Mouse (Mus musculus) forebrain, embryonic 14.5 days (tissue): ENCODE measurements around the gene Hbp1. TPM values are rescaled to one million over a fixed set of nuclear protein-coding genes. Genes with fewer than 3 reads are reported as not detected.
A peak's percentile ranks its signal among the peaks of the same experiment; 100 is the strongest.

Experiments used
- ATAC-seq: fragments of 200-750 bp; cut with Nextera tagmentation; 2 replicates; pipeline ENCODE4 v1.8.0; 2017; ENCODE audit warnings: mild to moderate bottlenecking, moderate library complexity
- DNase-seq: peaks from one replicate; pipeline ENCODE4 v3.0.0-alpha.2; 2015; ENCODE audit warnings: low spot score
- H3K27ac ChIP-seq: fragments of 300-500 bp; sonication (generic); 2 replicates; pipeline ENCODE4 v1.5.1; 2014; ENCODE audit warnings: low read depth, mild to moderate bottlenecking, control low read depth, low read length, moderate library complexity
- H3K27me3 ChIP-seq: fragments of 300-500 bp; sonication (generic); replicated peaks from 2 replicates; pipeline ENCODE4 v1.6.1; 2014; ENCODE audit warnings: low read length, control low read depth, mixed read lengths; ENCODE audit not compliant: control insufficient read depth, insufficient read depth
- H3K36me3 ChIP-seq: fragments of 300-500 bp; sonication (generic); 2 replicates; pipeline ENCODE4 v1.6.1; 2014; ENCODE audit warnings: low read length, control low read depth; ENCODE audit not compliant: control insufficient read depth, insufficient read depth
- H3K4me1 ChIP-seq: fragments of 300-500 bp; sonication (generic); 2 replicates; pipeline ENCODE4 v1.6.1; 2014; ENCODE audit warnings: antibody characterized with exemption, low read length, control low read depth; ENCODE audit not compliant: control insufficient read depth, insufficient read depth
- H3K4me2 ChIP-seq: fragments of 300-500 bp; sonication (generic); 2 replicates; pipeline ENCODE4 v1.6.1; 2014; ENCODE audit warnings: mild to moderate bottlenecking, control low read depth, low read length
- H3K4me3 ChIP-seq: fragments of 300-500 bp; sonication (generic); 2 replicates; pipeline ENCODE4 v1.5.1; 2014; ENCODE audit warnings: low read depth, low read length, control low read depth
- H3K9ac ChIP-seq: fragments of 300-500 bp; sonication (generic); 2 replicates; pipeline ENCODE4 v1.6.1; 2014; ENCODE audit warnings: mild to moderate bottlenecking, low read length, control low read depth, moderate library complexity
- H3K9me3 ChIP-seq: fragments of 300-500 bp; sonication (generic); replicated peaks from 2 replicates; pipeline ENCODE4 v1.6.1; 2016; ENCODE audit warnings: low read length, control low read depth, mixed read lengths; ENCODE audit not compliant: control insufficient read depth
- WGBS: fragments of 180-500 bp; shearing (Covaris S2); extraction: QIAGEN DNeasy Blood & Tissue Kit; methylation state at CpG from one replicate; pipeline ENCODE4 v1.1.7; 2014; 5-methylcytosine and 5-hydroxymethylcytosine counted together
- polyA plus RNA-seq: library from polyadenylated mRNA; unstranded; fragments of >200 nt; fragmentation: Nextera tagmentation; extraction: Ambion mirVana; gene quantifications from 2 replicates; pipeline ENCODE4 v1.2.1, GENCODE M21; 2014

Gene Hbp1
- polyA plus RNA-seq, 1 experiment from 2014 or later, result 112 TPM

GRCm38 (mm10) chr12:31905696-31906551, 44.4 kb downstream of the Hbp1 start:
- Histone ChIP-seq H3K4me2 (no peak overlapping the region; the same call in 1 of the 2 replicates), H3K27ac (peak overlapping the region; percentile 84), H3K27me3 (no peaks in the 10 kb centered on the region), H3K36me3 (no peaks in the 10 kb centered on the region), H3K4me3 (no peak overlapping the region), H3K9ac (no peak overlapping the region), H3K4me1 (peaks cover 13% of the 10 kb centered on the region; the same call in 1 of the 2 replicates), H3K9me3 (no peaks in the 10 kb centered on the region)
- DNase-seq, result peak; percentile 85
- ATAC-seq, result peak; percentile 97
- WGBS, result 20% methylated on average over 6 of the region's 6 CpGs

GRCm38 (mm10) chr12:31900391-31900914, 49.9 kb downstream of the Hbp1 start:
- Histone ChIP-seq H3K9ac (no peak overlapping the region), H3K27ac (no peak overlapping the region), H3K4me2 (no peak overlapping the region), H3K27me3 (no peaks in the 10 kb centered on the region), H3K4me1 (peaks cover 23% of the 10 kb centered on the region), H3K36me3 (no peaks in the 10 kb centered on the region), H3K4me3 (no peak overlapping the region), H3K9me3 (no peaks in the 10 kb centered on the region)
- ATAC-seq, result no peak
- WGBS, result 80% methylated on average over 4 of the region's 4 CpGs
- no peak for DNase-seq

GRCm38 (mm10) chr12:31897456-31897855, 52.9 kb downstream of the Hbp1 start:
- Histone ChIP-seq H3K9ac (no peak overlapping the region), H3K27ac (no peak overlapping the region), H3K9me3 (no peaks in the 10 kb centered on the region), H3K27me3 (no peaks in the 10 kb centered on the region), H3K36me3 (no peaks in the 10 kb centered on the region), H3K4me3 (no peak overlapping the region), H3K4me2 (no peak overlapping the region), H3K4me1 (peaks cover 21% of the 10 kb centered on the region)
- WGBS, result 48% methylated on average over 7 of the region's 7 CpGs
- DNase-seq, result no peak
- ATAC-seq, result no peak

- WGBS, result 13% methylated on average over 8 of the region's 8 CpGs
- Histone ChIP-seq H3K4me3 (no peak overlapping the region), H3K27me3 (no peaks in the 10 kb centered on the region), H3K36me3 (no peaks in the 10 kb centered on the region), H3K9me3 (no peaks in the 10 kb centered on the region), H3K27ac (no peak overlapping the region), H3K4me1 (peaks cover 21% of the 10 kb centered on the region), H3K4me2 (no peak overlapping the region), H3K9ac (no peak overlapping the region)
- ATAC-seq (peak; percentile 47), DNase-seq (peak; percentile 52)
These were observed 53.3 kb downstream of the Hbp1 start for GRCm38 (mm10) chr12:31896986-31897385.

GRCm38 (mm10) chr12:31896295-31896694, 54.0 kb downstream of the Hbp1 start:
- ATAC-seq (no peak), DNase-seq (no peak)
- Histone ChIP-seq H3K27me3 (no peaks in the 10 kb centered on the region), H3K4me1 (peaks cover 21% of the 10 kb centered on the region), H3K36me3 (no peaks in the 10 kb centered on the region), H3K27ac (peak overlapping the region; percentile 49), H3K9me3 (no peaks in the 10 kb centered on the region), H3K4me3 (no peak overlapping the region), H3K9ac (no peak overlapping the region), H3K4me2 (no peak overlapping the region)
- WGBS, result 11% methylated on average over 5 of the region's 5 CpGs

- Histone ChIP-seq H3K27me3 (no peaks in the 10 kb centered on the region), H3K4me3 (no peak overlapping the region), H3K9me3 (no peaks in the 10 kb centered on the region), H3K4me2 (no peak overlapping the region), H3K9ac (no peak overlapping the region), H3K36me3 (no peaks in the 10 kb centered on the region), H3K27ac (peak overlapping the region; percentile 49), H3K4me1 (peaks cover 21% of the 10 kb centered on the region)
- ATAC-seq, result peak; percentile 81
- 10% methylated on average over 2 of the region's 2 CpGs for WGBS
- peak; percentile 75 for DNase-seq
These were observed 54.4 kb downstream of the Hbp1 start for GRCm38 (mm10) chr12:31895888-31896287.

GRCm38 (mm10) chr12:31895095-31895734, 55.1 kb downstream of the Hbp1 start:
- ATAC-seq (peak; percentile 32; the same call in 1 of the 2 replicates), DNase-seq (peak; percentile 25)
- no peak overlapping the region for H3K4me3 ChIP-seq
- H3K27me3 ChIP-seq, result no peaks in the 10 kb centered on the region
- peaks cover 21% of the 10 kb centered on the region for H3K4me1 ChIP-seq
- 31% methylated on average over 8 of the region's 8 CpGs for WGBS
- H3K27ac ChIP-seq, result peak overlapping the region; percentile 49; the same call in 1 of the 2 replicates
- no peak overlapping the region for H3K9ac ChIP-seq
- H3K4me2 ChIP-seq, result no peak overlapping the region
- no peaks in the 10 kb centered on the region for H3K9me3 ChIP-seq
- no peaks in the 10 kb centered on the region for H3K36me3 ChIP-seq

- no peak for DNase-seq
- WGBS, result 85% methylated on average over 7 of the region's 7 CpGs
These were observed 57.6 kb downstream of the Hbp1 start for GRCm38 (mm10) chr12:31892771-31893170.

GRCm38 (mm10) chr12:31892079-31892478, 58.3 kb downstream of the Hbp1 start:
- DNase-seq (no peak), ATAC-seq (no peak)
- Histone ChIP-seq H3K27ac (no peak overlapping the region), H3K36me3 (no peaks in the 10 kb centered on the region), H3K4me1 (peaks cover 20% of the 10 kb centered on the region), H3K4me2 (no peak overlapping the region), H3K27me3 (no peaks in the 10 kb centered on the region), H3K9ac (no peak overlapping the region), H3K4me3 (no peak overlapping the region), H3K9me3 (no peaks in the 10 kb centered on the region)

More at GRCm38 (mm10) chr12:31892771-31893170, 57.6 kb downstream of the Hbp1 start:
- no peak for ATAC-seq
- no peaks in the 10 kb centered on the region for H3K27me3 ChIP-seq
- H3K4me1 ChIP-seq, result peaks cover 21% of the 10 kb centered on the region
- no peak overlapping the region for H3K9ac ChIP-seq
- H3K9me3 ChIP-seq, result no peaks in the 10 kb centered on the region
- H3K27ac ChIP-seq, result no peak overlapping the region
- H3K4me2 ChIP-seq, result no peak overlapping the region
- H3K36me3 ChIP-seq, result no peaks in the 10 kb centered on the region
- no peak overlapping the region for H3K4me3 ChIP-seq
